Mouse (Mus musculus) adrenal gland, adult 18-20 months (tissue): ENCODE results near the gene Nop10. TPM values are rescaled to one million over a fixed set of nuclear protein-coding genes. Genes with fewer than 3 reads are reported as not detected.

Experiments
- total RNA-seq, 2 experiments: library from RNA; stranded (reverse); gene quantifications; 1 replicate in 1 of 2; 2 replicates in 1 of 2; pipeline ENCODE4 v1.2.3; 2021

Nop10 gene
- total RNA-seq, 2 experiments from 2014 or later: 109 to 149 TPM

Other genes starting within 250 kb of the Nop10 start
- gene Olfr1310, start 249.2 kb upstream of the Nop10 start, total RNA-seq: not detected
- gene Olfr1311, start 237.5 kb upstream of the Nop10 start, total RNA-seq: not detected
- gene Olfr1312, start 211.7 kb upstream of the Nop10 start, total RNA-seq: not detected
- gene Olfr1313, start 184.1 kb upstream of the Nop10 start, total RNA-seq: not detected
- gene Olfr1314, start 165.1 kb upstream of the Nop10 start, total RNA-seq: not detected
- gene Olfr1315-ps1, start 146.5 kb upstream of the Nop10 start, total RNA-seq: not detected
- gene Olfr1316, start 126.9 kb upstream of the Nop10 start, total RNA-seq: not detected
- gene Olfr1317, start 121.6 kb upstream of the Nop10 start, total RNA-seq: not detected
- not detected for gene Olfr1318, start 107.7 kb upstream of the Nop10 start, total RNA-seq
- 1 to 10 TPM; 5.2 to 5.9 TPM for gene Lpcat4, start 22.5 kb upstream of the Nop10 start, total RNA-seq
- gene Nutm1, start 2.6 kb upstream of the Nop10 start, total RNA-seq: not detected
- 10 to 100 TPM; 26.9 to 32.5 TPM for gene Slc12a6, start 3.9 kb downstream of the Nop10 start, total RNA-seq
- under 1 TPM in 1 of 2 experiments, not detected in 1; 0.38 TPM for gene Gm21985, start 4.4 kb downstream of the Nop10 start, total RNA-seq
- gene Emc4, start 106.1 kb downstream of the Nop10 start, total RNA-seq: 10 to 100 TPM; 95.1 to 98.0 TPM
- 10 to 100 TPM; 10.0 to 11.3 TPM for gene Katnbl1, start 117.3 kb downstream of the Nop10 start, total RNA-seq
- gene Emc7, start 193.1 kb downstream of the Nop10 start, total RNA-seq: 10 to 100 TPM; 31.2 to 33.8 TPM
- not detected for gene Chrm5, start 218.8 kb downstream of the Nop10 start, total RNA-seq
- 10 to 100 TPM; 17.9 to 19.6 TPM for gene Aven, start 231.0 kb downstream of the Nop10 start, total RNA-seq